Mouse (Mus musculus) myocyte (in vitro differentiated cells): Measurements from ENCODE around the gene Tmem88.

Source experiments
- CEBPB ChIP-seq: IDR thresholded peaks from 2 replicates; pipeline ENCODE4 v1.6.1; 2011; ENCODE audit warnings: mild to moderate bottlenecking, moderate library complexity; ENCODE audit not compliant: poor library complexity, insufficient read depth, severe bottlenecking
- E2F4 ChIP-seq: IDR thresholded peaks from one replicate; pipeline ENCODE4 v1.6.1; 2011; ENCODE audit warnings: mild to moderate bottlenecking, control low read depth, moderate library complexity; ENCODE audit not compliant: insufficient read depth
- MAX ChIP-seq: IDR thresholded peaks from one replicate; pipeline ENCODE4 v1.6.1; 2011; ENCODE audit warnings: low read depth, mild to moderate bottlenecking, control low read depth
- MYOD1 ChIP-seq, 3 experiments: IDR thresholded peaks; one replicate each; pipeline ENCODE4 v1.6.1; 2011; ENCODE audit warnings: control low read depth in 2 of 3, low read depth in 2 of 3, mild to moderate bottlenecking in 2 of 3, moderate library complexity in 1 of 3; ENCODE audit not compliant: insufficient read length in 2 of 3, control insufficient read depth in 1 of 3
- MYOG ChIP-seq, 3 experiments: IDR thresholded peaks; one replicate each; pipeline ENCODE4 v1.6.1; 2011; ENCODE audit warnings: control low read depth in 2 of 3, low read depth in 2 of 3, mild to moderate bottlenecking in 2 of 3; ENCODE audit not compliant: insufficient read length in 2 of 3, control insufficient read depth in 1 of 3, insufficient read depth in 1 of 3
- POLR2A ChIP-seq: IDR thresholded peaks from one replicate; pipeline ENCODE4 v1.6.1; 2011; ENCODE audit warnings: low read depth, mild to moderate bottlenecking, control low read depth, moderate library complexity; ENCODE audit not compliant: insufficient read length
- POLR2AphosphoS2 ChIP-seq: IDR thresholded peaks from one replicate; pipeline ENCODE4 v1.6.1; 2011; ENCODE audit warnings: low read depth, control low read depth; ENCODE audit not compliant: insufficient read length
- REST ChIP-seq: IDR thresholded peaks from one replicate; pipeline ENCODE4 v1.6.1; 2011; ENCODE audit warnings: mild to moderate bottlenecking, control low read depth, moderate library complexity; ENCODE audit not compliant: insufficient read depth, insufficient read length
- SRF ChIP-seq: IDR thresholded peaks from one replicate; pipeline ENCODE4 v1.6.1; 2011; ENCODE audit warnings: low read depth; ENCODE audit not compliant: control insufficient read depth, insufficient read length
- TCF12 ChIP-seq: IDR thresholded peaks from one replicate; pipeline ENCODE4 v1.6.1; 2011; ENCODE audit warnings: mild to moderate bottlenecking, control low read depth; ENCODE audit not compliant: poor library complexity, insufficient read depth, severe bottlenecking
- TCF3 ChIP-seq: IDR thresholded peaks from one replicate; pipeline ENCODE4 v1.6.1; 2011; ENCODE audit warnings: low read depth, control low read depth; ENCODE audit not compliant: insufficient read length
- USF1 ChIP-seq: IDR thresholded peaks from one replicate; pipeline ENCODE4 v1.6.1; 2011; ENCODE audit warnings: low read depth, mild to moderate bottlenecking, control low read depth, moderate library complexity

GRCm38 (mm10) chr11:69443328-69443727, 45.3 kb upstream of the Tmem88 start:
- TF ChIP-seq CEBPB, result peak; percentile 63
- TF ChIP-seq POLR2A, result no peak
- TF ChIP-seq USF1, result peak; percentile 62
- TF ChIP-seq MYOD1 (IDR thresholded peaks at IDR 0.05; ENCODE audit: control insufficient read depth in 1 of 3, insufficient read length in 2 of 3, low read depth in 2 of 3), result peak in 1 of 3 experiments; percentile 1
- peak; percentile 68 for TF ChIP-seq MAX
- TF ChIP-seq E2F4, result no peak
- no peak for TF ChIP-seq TCF12
- no peak for TF ChIP-seq POLR2AphosphoS2
- TF ChIP-seq MYOG (IDR thresholded peaks at IDR 0.05; ENCODE audit: control insufficient read depth in 1 of 3, insufficient read depth in 1 of 3, insufficient read length in 2 of 3, low read depth in 2 of 3), result no peak
- no peak for TF ChIP-seq SRF
- no peak for TF ChIP-seq TCF3
- TF ChIP-seq REST, result no peak
